Mouse (Mus musculus): ENCODE data around the gene Lgals1. TPM values are rescaled to one million over a fixed set of nuclear protein-coding genes. Genes with fewer than 3 reads are reported as not detected.
"Not testable (repeated sequence)": the region's sequence is repeated elsewhere in the genome, so short reads cannot be mapped to it uniquely, and the experiment has no call there.

Lgals1 gene
- 718 and 722 TPM in 2 replicates for polyA plus RNA-seq (2015; fragmentation: Nextera tagmentation; extraction: Ambion mirVana)

GRCm38 (mm10) chr15:78926021-78926919, at the start of gene Lgals1:
Lgals1 (plus strand) TSS chr15:78926725.
- peak; percentile 83 for ATAC-seq (replicated peaks; ENCODE audit: extremely low read depth, insufficient read depth, low FRiP score)
- WGBS, result 6% methylated on average over 20 of the region's 20 CpGs

GRCm38 (mm10) chr15:78876991-78877809, 49.3 kb upstream of the Lgals1 start, which contains the start of gene Gga1:
Gga1 (plus strand) TSS chr15:78877190.
- 1% methylated on average over 81 of the region's 95 CpGs for WGBS
- Histone ChIP-seq H3K9ac (ENCODE audit: low read length) (peak within 1 kb of the TSS; percentile 95), H3K4me1 (ENCODE audit: control insufficient read depth, insufficient read depth, low read length) (peaks cover 21% of the 10 kb centered on the region), H3K4me3 (ENCODE audit: low read length) (peak within 1 kb of the TSS; percentile 92), H3K36me3 (ENCODE audit: control insufficient read depth, insufficient read depth) (peaks cover 10% of the 10 kb centered on the region), H3K4me2 (ENCODE audit: low read depth, low read length) (peak within 1 kb of the TSS; percentile 91), H3K27me3 (ENCODE audit: control insufficient read depth, insufficient read depth, low read length) (no peaks in the 10 kb centered on the region), H3K27ac (ENCODE audit: low read length) (peak within 1 kb of the TSS; percentile 99), H3K9me3 (replicated peaks; ENCODE audit: control insufficient read depth, low read length) (no peaks in the 10 kb centered on the region)
- ATAC-seq (replicated peaks; ENCODE audit: extremely low read depth, insufficient read depth, low FRiP score), result peak; percentile 91

More at GRCm38 (mm10) chr15:78926021-78926919, at the start of gene Lgals1:
- peak within 1 kb of the TSS; percentile 46 for H3K4me3 ChIP-seq (ENCODE audit: low read length)
- H3K4me2 ChIP-seq (ENCODE audit: low read depth, low read length), result peak within 1 kb of the TSS; percentile 96
- H3K36me3 ChIP-seq (ENCODE audit: control insufficient read depth, insufficient read depth), result peaks cover 8% of the 10 kb centered on the region; the same call in 1 of the 2 replicates
- H3K9me3 ChIP-seq (replicated peaks; ENCODE audit: control insufficient read depth, low read length), result no peaks in the 10 kb centered on the region
- peak within 1 kb of the TSS; percentile 99 for H3K27ac ChIP-seq (ENCODE audit: low read length)
- no peaks in the 10 kb centered on the region for H3K27me3 ChIP-seq (ENCODE audit: control insufficient read depth, insufficient read depth, low read length)
- H3K4me1 ChIP-seq (ENCODE audit: control insufficient read depth, insufficient read depth, low read length), result peaks cover 30% of the 10 kb centered on the region
- H3K9ac ChIP-seq (ENCODE audit: low read length), result peak within 1 kb of the TSS; percentile 61

- no peak; the same call in 1 of the 2 replicates for ATAC-seq (replicated peaks; ENCODE audit: extremely low read depth, insufficient read depth, low FRiP score)
- H3K9ac ChIP-seq (ENCODE audit: low read length), result peak overlapping the region; percentile 95
- WGBS, result under 1% methylated on average over 17 of the region's 17 CpGs
- peak overlapping the region; percentile 99 for H3K27ac ChIP-seq (ENCODE audit: low read length)
- H3K27me3 ChIP-seq (ENCODE audit: control insufficient read depth, insufficient read depth, low read length), result no peaks in the 10 kb centered on the region
- peak overlapping the region; percentile 67 for H3K4me2 ChIP-seq (ENCODE audit: low read depth, low read length)
- peaks cover 17% of the 10 kb centered on the region for H3K36me3 ChIP-seq (ENCODE audit: control insufficient read depth, insufficient read depth)
- H3K4me3 ChIP-seq (ENCODE audit: low read length), result peak overlapping the region; percentile 92
- peaks cover 21% of the 10 kb centered on the region for H3K4me1 ChIP-seq (ENCODE audit: control insufficient read depth, insufficient read depth, low read length)
- H3K9me3 ChIP-seq (replicated peaks; ENCODE audit: control insufficient read depth, low read length), result no peaks in the 10 kb centered on the region
Observed at GRCm38 (mm10) chr15:78877810-78878390, 48.6 kb upstream of the Lgals1 start.

GRCm38 (mm10) chr15:78878792-78879516, 47.6 kb upstream of the Lgals1 start:
- not testable (repeated sequence) for ATAC-seq (replicated peaks; ENCODE audit: extremely low read depth, insufficient read depth, low FRiP score); H3K27me3 ChIP-seq (ENCODE audit: control insufficient read depth, insufficient read depth, low read length); H3K9ac ChIP-seq (ENCODE audit: low read length); H3K9me3 ChIP-seq (replicated peaks; ENCODE audit: control insufficient read depth, low read length); H3K4me2 ChIP-seq (ENCODE audit: low read depth, low read length); H3K4me3 ChIP-seq (ENCODE audit: low read length)
- Histone ChIP-seq H3K36me3 (ENCODE audit: control insufficient read depth, insufficient read depth) (peaks cover 24% of the 10 kb centered on the region), H3K4me1 (ENCODE audit: control insufficient read depth, insufficient read depth, low read length) (peaks cover 21% of the 10 kb centered on the region), H3K27ac (ENCODE audit: low read length) (peak overlapping the region; percentile 27)
- WGBS, result 33% methylated on average over 7 of the region's 7 CpGs

- Histone ChIP-seq H3K36me3 (ENCODE audit: control insufficient read depth, insufficient read depth) (peaks cover 38% of the 10 kb centered on the region), H3K27me3 (ENCODE audit: control insufficient read depth, insufficient read depth, low read length) (no peaks in the 10 kb centered on the region), H3K27ac (ENCODE audit: low read length) (no peak overlapping the region), H3K4me1 (ENCODE audit: control insufficient read depth, insufficient read depth, low read length) (peaks cover 21% of the 10 kb centered on the region), H3K4me2 (ENCODE audit: low read depth, low read length) (no peak overlapping the region), H3K9ac (ENCODE audit: low read length) (no peak overlapping the region), H3K4me3 (ENCODE audit: low read length) (no peak overlapping the region), H3K9me3 (replicated peaks; ENCODE audit: control insufficient read depth, low read length) (no peaks in the 10 kb centered on the region)
- WGBS, result 89% methylated on average over 8 of the region's 8 CpGs
- ATAC-seq (replicated peaks; ENCODE audit: extremely low read depth, insufficient read depth, low FRiP score), result no peak
Observed at GRCm38 (mm10) chr15:78880432-78880831, 46.1 kb upstream of the Lgals1 start.

- Histone ChIP-seq H3K36me3 (ENCODE audit: control insufficient read depth, insufficient read depth) (peaks cover 52% of the 10 kb centered on the region), H3K4me2 (ENCODE audit: low read depth, low read length) (no peak overlapping the region), H3K27ac (ENCODE audit: low read length) (no peak overlapping the region), H3K4me1 (ENCODE audit: control insufficient read depth, insufficient read depth, low read length) (peaks cover 12% of the 10 kb centered on the region), H3K9ac (ENCODE audit: low read length) (no peak overlapping the region), H3K27me3 (ENCODE audit: control insufficient read depth, insufficient read depth, low read length) (no peaks in the 10 kb centered on the region), H3K9me3 (replicated peaks; ENCODE audit: control insufficient read depth, low read length) (no peaks in the 10 kb centered on the region), H3K4me3 (ENCODE audit: low read length) (no peak overlapping the region)
- WGBS, result 84% methylated on average over 3 of the region's 3 CpGs
- ATAC-seq (replicated peaks; ENCODE audit: extremely low read depth, insufficient read depth, low FRiP score), result no peak
Observed at GRCm38 (mm10) chr15:78881828-78882227, 44.7 kb upstream of the Lgals1 start.

- peaks cover 29% of the 10 kb centered on the region for H3K4me1 ChIP-seq (ENCODE audit: control insufficient read depth, insufficient read depth, low read length)
- no peak overlapping the region for H3K4me3 ChIP-seq (ENCODE audit: low read length)
- peaks cover 50% of the 10 kb centered on the region for H3K36me3 ChIP-seq (ENCODE audit: control insufficient read depth, insufficient read depth)
- no peak overlapping the region for H3K9ac ChIP-seq (ENCODE audit: low read length)
- H3K4me2 ChIP-seq (ENCODE audit: low read depth, low read length), result no peak overlapping the region
- ATAC-seq (replicated peaks; ENCODE audit: extremely low read depth, insufficient read depth, low FRiP score), result no peak
- H3K27ac ChIP-seq (ENCODE audit: low read length), result no peak overlapping the region
- no peaks in the 10 kb centered on the region for H3K27me3 ChIP-seq (ENCODE audit: control insufficient read depth, insufficient read depth, low read length)
- no peaks in the 10 kb centered on the region for H3K9me3 ChIP-seq (replicated peaks; ENCODE audit: control insufficient read depth, low read length)
- 39% methylated on average over 13 of the region's 13 CpGs for WGBS
Observed at GRCm38 (mm10) chr15:78889401-78889853, 37.1 kb upstream of the Lgals1 start.

GRCm38 (mm10) chr15:78892440-78892839, 34.1 kb upstream of the Lgals1 start:
- ATAC-seq (replicated peaks; ENCODE audit: extremely low read depth, insufficient read depth, low FRiP score), result no peak
- Histone ChIP-seq H3K9ac (ENCODE audit: low read length) (peak overlapping the region; percentile 3; the same call in 1 of the 2 replicates), H3K4me2 (ENCODE audit: low read depth, low read length) (no peak overlapping the region), H3K27ac (ENCODE audit: low read length) (no peak overlapping the region), H3K4me3 (ENCODE audit: low read length) (no peak overlapping the region), H3K27me3 (ENCODE audit: control insufficient read depth, insufficient read depth, low read length) (no peaks in the 10 kb centered on the region), H3K36me3 (ENCODE audit: control insufficient read depth, insufficient read depth) (peaks cover 22% of the 10 kb centered on the region), H3K9me3 (replicated peaks; ENCODE audit: control insufficient read depth, low read length) (no peaks in the 10 kb centered on the region), H3K4me1 (ENCODE audit: control insufficient read depth, insufficient read depth, low read length) (peaks cover 38% of the 10 kb centered on the region)
- 49% methylated on average over 7 of the region's 7 CpGs for WGBS

All from heart, embryonic 16.5 days (tissue).